In genomic region chr19:41683951-41684350, GRCm38 (mm10) we compare ENCODE assay signal across 17 mouse cellular contexts. TPM values are rescaled to one million over a fixed set of nuclear protein-coding genes. Genes with fewer than 3 reads are reported as not detected.
DNase-seq lines count a peak whose midpoint lies in the region; ATAC-seq and TF ChIP-seq lines count a peak whose summit lies in the region.
"Had no signal": no experiment of that assay in that cellular context is flagged by ENCODE, and none has a peak within 500 bp of the region (broad histone marks: within the 10 kb centered on the region; RNA-seq: fewer than 3 reads in every experiment).

No protein-coding gene starts in this region.

- intact Hi-C loops in left cerebral cortex, postnatal 4 days (cut with DNase I): no loop called here

- ATAC-seq in hindbrain, embryonic 11.5 days (ENCODE audit: low FRiP score): no peak
- no peak for ATAC-seq in hindbrain, embryonic 16.5 days
- no peak for ATAC-seq in midbrain, embryonic 14.5 days (ENCODE audit: low FRiP score, low TSS enrichment)
- no peak for ATAC-seq in midbrain, postnatal 0 days (ENCODE audit: low FRiP score)
- ATAC-seq: forebrain, embryonic 13.5 days; inflammation-experienced regulatory T-cells, adult 6 months had no signal

- peaks cover 20% of the 10 kb centered on the region for H3K4me1 ChIP-seq in hindbrain, embryonic 11.5 days (replicated peaks; ENCODE audit: control insufficient read depth, insufficient read depth, low read length)
- peaks cover 37% of the 10 kb centered on the region for H3K4me1 ChIP-seq in hindbrain, embryonic 16.5 days (ENCODE audit: control insufficient read depth, insufficient read depth, low read depth, low read length)
- peaks cover 55% of the 10 kb centered on the region for H3K4me1 ChIP-seq in midbrain, embryonic 14.5 days (ENCODE audit: control insufficient read depth, insufficient read depth, low read length)
- peaks cover 15% of the 10 kb centered on the region for H3K4me1 ChIP-seq in midbrain, postnatal 0 days (ENCODE audit: insufficient read depth, low read length)

- H3K27ac ChIP-seq in hindbrain, embryonic 11.5 days (ENCODE audit: low read depth, low read length): 0 out of 2 replicates have a peak overlapping the region, but pooled peaks have one; percentile 1
- no peak overlapping the region for H3K27ac ChIP-seq in hindbrain, embryonic 16.5 days (ENCODE audit: low read depth, low read length)
- H3K27ac ChIP-seq in midbrain, embryonic 14.5 days (replicated peaks; ENCODE audit: low read depth, low read length): 0 out of 2 replicates have a peak overlapping the region, but pooled peaks have one; percentile 26
- no peak overlapping the region for H3K27ac ChIP-seq in midbrain, postnatal 0 days (ENCODE audit: low read depth, low read length)
- H3K27ac ChIP-seq: embryonic facial prominence, embryonic 10.5 days; forebrain, embryonic 13.5 days; gastrocnemius, adult 2 months; hindbrain, embryonic 15.5 days had no signal

- no peak for TF ChIP-seq CTCF in midbrain, postnatal 0 days (IDR thresholded peaks at IDR 0.05)

- H3K36me3 ChIP-seq in hindbrain, embryonic 11.5 days (ENCODE audit: control insufficient read depth, insufficient read depth, low read length): no peaks in the 10 kb centered on the region
- no peaks in the 10 kb centered on the region for H3K36me3 ChIP-seq in hindbrain, embryonic 16.5 days (ENCODE audit: control insufficient read depth, insufficient read depth, low read length)
- no peaks in the 10 kb centered on the region for H3K36me3 ChIP-seq in midbrain, embryonic 14.5 days (ENCODE audit: control insufficient read depth, insufficient read depth, low read length)
- no peaks in the 10 kb centered on the region for H3K36me3 ChIP-seq in midbrain, postnatal 0 days (ENCODE audit: insufficient read depth, low read length)
- H3K36me3 ChIP-seq: embryonic facial prominence, embryonic 10.5 days; heart, embryonic 12.5 days; hindbrain, embryonic 15.5 days had no signal

- H3K9me3 ChIP-seq in hindbrain, embryonic 11.5 days (ENCODE audit: control insufficient read depth, low read length): no peaks in the 10 kb centered on the region
- no peaks in the 10 kb centered on the region for H3K9me3 ChIP-seq in hindbrain, embryonic 16.5 days (ENCODE audit: control insufficient read depth, low read length)
- no peaks in the 10 kb centered on the region for H3K9me3 ChIP-seq in midbrain, embryonic 14.5 days (ENCODE audit: control insufficient read depth, low read length)
- no peaks in the 10 kb centered on the region for H3K9me3 ChIP-seq in midbrain, postnatal 0 days (ENCODE audit: low read length)
- H3K9me3 ChIP-seq: embryonic facial prominence, embryonic 10.5 days; forebrain, embryonic 13.5 days; heart, embryonic 12.5 days; hindbrain, embryonic 15.5 days had no signal

- 71% methylated on average over 1 of the region's 1 CpGs for WGBS in hindbrain, embryonic 11.5 days
- WGBS in hindbrain, embryonic 16.5 days: 53% methylated on average over 1 of the region's 1 CpGs
- 79% methylated on average over 1 of the region's 1 CpGs for WGBS in midbrain, embryonic 14.5 days
- WGBS in midbrain, postnatal 0 days: 67% methylated on average over 1 of the region's 1 CpGs

- no peak for DNase-seq in hindbrain, embryonic 11.5 days (ENCODE audit: low spot score)
- DNase-seq in midbrain, embryonic 14.5 days: no peak
- DNase-seq in midbrain, postnatal 0 days (ENCODE audit: low spot score): no peak
- DNase-seq in Muller cell, postnatal 12 days (ENCODE audit: inconsistent ontology term): peak; percentile 55
- DNase-seq in left cerebral cortex, postnatal 4 days: no peak
- DNase-seq: adrenal gland, postnatal 14 days; cerebellum, adult 11-12 months; cerebellum, adult 9-11 months; forebrain, postnatal 0 days; gastrocnemius, adult 2 months; gastrocnemius, postnatal 25 days had no signal

- no peak overlapping the region for H3K9ac ChIP-seq in hindbrain, embryonic 11.5 days (ENCODE audit: low read depth, low read length)
- no peak overlapping the region for H3K9ac ChIP-seq in hindbrain, embryonic 16.5 days (ENCODE audit: low read depth, low read length)
- H3K9ac ChIP-seq in midbrain, embryonic 14.5 days (replicated peaks; ENCODE audit: low read length): no peak overlapping the region
- H3K9ac ChIP-seq in midbrain, postnatal 0 days (replicated peaks; ENCODE audit: low read length, poor library complexity, severe bottlenecking): no peak overlapping the region
- H3K9ac ChIP-seq: forebrain, embryonic 13.5 days; forebrain, postnatal 0 days; heart, embryonic 12.5 days; hindbrain, embryonic 15.5 days had no signal

- H3K27me3 ChIP-seq in hindbrain, embryonic 11.5 days (ENCODE audit: control insufficient read depth, insufficient read depth, low read length): peaks cover 2% of the 10 kb centered on the region
- no peaks in the 10 kb centered on the region for H3K27me3 ChIP-seq in hindbrain, embryonic 16.5 days (replicated peaks; ENCODE audit: control insufficient read depth, insufficient read depth, low read length)
- no peaks in the 10 kb centered on the region for H3K27me3 ChIP-seq in midbrain, embryonic 14.5 days (ENCODE audit: control insufficient read depth, insufficient read depth, low read length)
- no peaks in the 10 kb centered on the region for H3K27me3 ChIP-seq in midbrain, postnatal 0 days (ENCODE audit: insufficient read depth, low read length)
- H3K27me3 ChIP-seq: forebrain, embryonic 13.5 days; hindbrain, embryonic 15.5 days had no signal

- H3K4me3 ChIP-seq in hindbrain, embryonic 11.5 days (ENCODE audit: low read depth, low read length): no peak overlapping the region
- H3K4me3 ChIP-seq in hindbrain, embryonic 16.5 days (ENCODE audit: low read length): no peak overlapping the region
- no peak overlapping the region for H3K4me3 ChIP-seq in midbrain, embryonic 14.5 days (replicated peaks; ENCODE audit: low read depth, low read length)
- no peak overlapping the region for H3K4me3 ChIP-seq in midbrain, postnatal 0 days (ENCODE audit: low read depth, low read length)
- H3K4me3 ChIP-seq: embryonic facial prominence, embryonic 10.5 days; forebrain, embryonic 13.5 days; gastrocnemius, adult 2 months; heart, embryonic 12.5 days; hindbrain, embryonic 15.5 days had no signal

- no peak overlapping the region for H3K4me2 ChIP-seq in hindbrain, embryonic 11.5 days (replicated peaks; ENCODE audit: low read depth, low read length)
- H3K4me2 ChIP-seq in hindbrain, embryonic 16.5 days (ENCODE audit: low read length): no peak overlapping the region
- H3K4me2 ChIP-seq in midbrain, embryonic 14.5 days (ENCODE audit: low read length): no peak overlapping the region
- no peak overlapping the region for H3K4me2 ChIP-seq in midbrain, postnatal 0 days (ENCODE audit: low read depth, low read length, poor library complexity, severe bottlenecking)
- H3K4me2 ChIP-seq: forebrain, embryonic 13.5 days; heart, embryonic 12.5 days; hindbrain, embryonic 15.5 days had no signal

RNA-seq across cellular contexts. Expression of gene Slit1, which starts 59.5 kb away (rescaled TPM):
- 13.8 and 22.8 TPM in 2 replicates for polyA plus RNA-seq in hindbrain, embryonic 11.5 days (2014; fragmentation: Nextera tagmentation; extraction: Ambion mirVana)
- 17.4 and 23.1 TPM in 2 replicates for polyA plus RNA-seq in hindbrain, embryonic 16.5 days (2015; fragmentation: Nextera tagmentation; extraction: Ambion mirVana)
- polyA plus RNA-seq in midbrain, embryonic 14.5 days (2014; fragmentation: Nextera tagmentation; extraction: Ambion mirVana): 20.6 and 27.9 TPM in 2 replicates
- 72.3 and 74.2 TPM in 2 replicates for total RNA-seq in midbrain, postnatal 0 days (2014; rRNA removed)
- polyA plus RNA-seq in midbrain, postnatal 0 days (2015; fragmentation: Nextera tagmentation; extraction: Ambion mirVana): 15.4 and 17.0 TPM in 2 replicates
- 10 to 100 TPM; 56.8 to 70.8 TPM for total RNA-seq in left cerebral cortex, postnatal 4 days (2021)
- polyA plus RNA-seq: inflammation-experienced regulatory T-cells, adult 6 months had no signal

Comparison
In these comparisons a context has a peak if more than half of its experiments do, and no peak if none do; other contexts are left out.
1. H3K27ac ChIP-seq: peak in hindbrain, embryonic 11.5 days (single experiment) and midbrain, embryonic 14.5 days (single experiment); none in hindbrain, embryonic 16.5 days (single experiment) and midbrain, postnatal 0 days (single experiment).